Mouse (Mus musculus) frontal cortex, postnatal 25 days (tissue): ENCODE measurements around the gene Zbtb4.
"Not testable (repeated sequence)": the region's sequence is repeated elsewhere in the genome, so short reads cannot be mapped to it uniquely, and the experiment has no call there.

Source experiments
- DNase-seq, 2 experiments: peaks; one replicate each; pipeline ENCODE4 v3.0.0; 2022; ENCODE audit warnings: low spot score in 2 of 2

Zbtb4 gene

DNA sequence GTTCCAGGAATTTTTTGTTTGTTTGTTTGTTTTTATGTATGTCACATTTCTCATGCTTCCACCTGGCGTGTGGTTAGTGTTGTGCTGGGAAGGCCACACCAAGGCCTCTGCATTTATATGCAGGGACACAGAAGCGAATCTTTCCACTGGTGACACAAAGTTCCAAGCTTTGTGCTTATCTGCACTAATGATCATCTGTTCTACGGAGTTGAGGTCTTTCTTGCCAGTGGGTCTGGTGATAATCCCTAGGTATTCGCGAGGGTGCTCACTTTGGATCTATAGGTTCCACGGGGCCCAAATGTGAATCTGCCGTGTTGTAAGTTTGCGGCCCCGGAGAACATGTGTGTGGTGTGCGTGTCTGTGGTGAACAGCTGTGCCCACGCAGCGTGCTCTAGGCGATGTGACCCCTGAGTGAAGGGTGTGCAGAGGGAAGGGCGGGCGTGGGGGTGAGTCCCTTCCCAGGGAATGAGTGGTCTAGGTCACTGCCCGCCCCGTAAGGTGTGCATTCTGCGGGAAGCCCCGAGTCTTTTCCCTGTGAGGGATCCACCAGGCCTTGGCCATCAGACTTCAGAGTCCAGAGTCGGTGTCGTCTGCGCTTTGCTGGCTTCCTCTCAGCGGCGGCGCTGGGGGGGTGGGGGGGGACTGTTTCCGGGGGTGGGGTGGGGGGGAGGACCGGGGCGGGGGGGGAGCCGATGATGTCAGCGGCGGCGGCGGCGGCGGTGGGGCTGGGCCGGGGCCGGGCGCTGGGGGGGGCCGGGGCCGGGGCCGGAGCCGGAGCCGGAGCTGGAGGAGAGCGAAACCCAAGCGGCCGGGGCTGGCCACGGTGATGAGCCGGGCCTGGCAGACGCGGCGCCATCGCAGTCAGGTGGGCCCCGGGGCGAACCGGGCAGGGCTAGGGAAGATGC, at the start of gene Zbtb4:
Gene Zbtb4 (plus strand): TSS at position 692 of the 905 bp plus-strand sequence.
- DNase-seq, result no peak

DNA sequence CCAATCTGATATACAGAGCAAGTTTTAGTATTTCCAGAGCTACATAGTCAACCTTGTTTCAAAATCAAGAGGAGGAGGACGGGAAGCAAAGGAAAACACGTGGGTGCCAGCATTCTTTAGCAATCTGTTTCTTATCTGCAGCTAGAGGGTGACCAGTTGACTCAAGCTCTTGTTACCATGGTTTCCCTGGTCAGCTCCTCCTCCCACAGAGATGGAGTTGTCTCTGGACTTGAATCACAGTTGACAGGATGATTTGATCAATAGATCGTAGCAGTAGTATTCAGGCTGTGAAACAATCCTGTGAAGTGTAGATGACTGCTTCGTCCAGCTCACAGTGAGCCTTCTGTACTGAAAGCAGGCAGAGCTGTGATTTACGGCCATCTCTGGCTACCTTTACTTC, 49.8 kb upstream of the Zbtb4 start:
- no peak for DNase-seq

DNA sequence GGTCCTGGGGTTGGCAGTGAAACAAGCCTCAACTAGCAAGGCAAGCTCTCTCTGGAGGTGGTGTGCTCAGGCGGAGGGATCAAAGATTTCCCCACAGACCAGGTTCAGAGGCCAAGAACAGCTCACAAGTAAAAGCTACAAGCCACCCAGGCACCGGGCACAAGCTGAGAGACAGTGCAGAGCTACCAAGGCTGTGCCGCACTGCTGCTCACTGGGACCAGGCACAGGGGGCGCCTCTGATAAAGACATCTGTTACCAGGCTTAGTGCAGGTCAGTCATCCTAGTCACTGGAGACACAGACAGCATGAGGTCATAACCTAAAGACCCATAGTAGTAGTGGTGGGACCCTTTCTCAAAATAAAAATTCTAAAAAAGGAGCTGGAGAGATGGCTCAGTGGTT, 48.8 kb upstream of the Zbtb4 start:
- DNase-seq, result no peak

DNA sequence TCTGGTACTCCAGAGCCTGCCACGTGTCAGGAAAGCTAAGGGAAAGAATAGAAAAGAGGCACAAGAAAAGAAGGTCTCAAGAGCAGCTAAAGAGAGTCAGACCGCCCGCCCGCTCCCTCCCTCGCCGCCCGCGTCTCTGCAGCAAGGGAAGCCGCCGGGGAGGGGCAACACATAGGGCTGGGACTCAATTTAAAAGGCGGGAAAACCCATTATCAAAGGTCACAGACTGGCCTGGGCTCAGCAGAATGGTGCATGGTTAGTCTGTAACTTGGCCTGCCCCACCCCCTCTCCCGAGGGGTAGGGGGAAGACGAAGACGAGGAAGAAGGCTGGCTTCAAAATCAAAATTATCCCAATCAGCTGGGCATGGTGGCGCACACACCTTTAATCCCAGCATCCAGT, 47.1 kb upstream of the Zbtb4 start:
- DNase-seq, result no peak

DNA sequence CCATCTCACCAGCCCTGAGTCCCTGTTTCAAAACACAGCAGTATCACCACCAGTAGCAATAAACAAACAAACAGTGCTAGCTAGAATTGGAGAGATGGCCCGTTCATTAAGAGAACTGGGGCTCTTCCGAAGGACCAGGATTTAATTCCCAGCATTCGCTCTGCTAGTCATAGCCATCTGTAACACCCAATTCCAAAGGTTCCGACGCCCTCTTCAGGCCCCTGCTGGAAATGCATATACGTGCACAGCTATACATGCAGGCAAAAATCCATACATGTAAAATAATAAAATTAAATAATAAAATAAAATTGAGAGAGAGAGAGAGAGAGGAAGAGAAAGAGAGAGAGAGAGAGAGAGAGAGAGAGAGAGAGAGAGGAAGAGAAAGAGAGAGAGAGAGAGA, 46.3 kb upstream of the Zbtb4 start:
- no peak for DNase-seq

DNA sequence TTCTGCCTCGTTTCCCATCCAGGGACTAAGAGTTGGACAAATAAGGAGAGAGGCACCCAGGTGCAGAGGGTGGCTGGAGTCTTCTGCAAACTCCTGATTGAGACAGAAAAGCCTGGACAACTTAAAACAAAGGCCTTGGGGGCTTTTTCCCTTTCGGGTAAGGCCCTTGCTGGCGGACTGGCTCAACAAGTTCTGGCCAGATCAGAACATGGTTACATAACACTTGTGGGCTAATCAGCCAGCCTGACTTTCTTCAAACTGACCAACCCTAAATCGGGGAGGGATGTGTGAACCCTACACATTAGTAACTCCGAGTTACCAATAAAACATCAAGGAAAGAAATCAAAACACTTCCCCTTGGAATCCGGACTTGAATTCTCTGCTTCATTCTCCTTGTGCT, 44.9 kb upstream of the Zbtb4 start:
- DNase-seq, result no peak

DNA sequence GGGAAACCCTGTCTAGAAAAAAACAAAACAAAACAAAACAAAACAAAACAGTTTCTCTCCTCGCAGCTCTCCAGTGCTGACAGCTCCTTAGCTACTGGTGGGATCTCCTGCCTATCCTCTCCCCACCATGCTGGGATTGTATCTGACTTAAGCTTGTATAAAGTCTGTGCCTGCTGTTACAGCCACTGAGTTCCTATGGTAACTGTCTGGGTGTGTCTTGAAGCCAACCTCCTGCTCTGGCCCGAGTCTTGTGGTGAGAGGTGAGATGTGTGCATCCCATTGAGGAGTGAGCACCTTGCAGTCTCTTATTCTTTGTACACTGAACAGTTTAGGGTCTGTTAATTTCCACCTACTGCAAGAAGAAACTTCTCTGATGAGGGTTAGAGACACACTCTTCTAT, 42.6 kb upstream of the Zbtb4 start:
- DNase-seq, result no peak

DNA sequence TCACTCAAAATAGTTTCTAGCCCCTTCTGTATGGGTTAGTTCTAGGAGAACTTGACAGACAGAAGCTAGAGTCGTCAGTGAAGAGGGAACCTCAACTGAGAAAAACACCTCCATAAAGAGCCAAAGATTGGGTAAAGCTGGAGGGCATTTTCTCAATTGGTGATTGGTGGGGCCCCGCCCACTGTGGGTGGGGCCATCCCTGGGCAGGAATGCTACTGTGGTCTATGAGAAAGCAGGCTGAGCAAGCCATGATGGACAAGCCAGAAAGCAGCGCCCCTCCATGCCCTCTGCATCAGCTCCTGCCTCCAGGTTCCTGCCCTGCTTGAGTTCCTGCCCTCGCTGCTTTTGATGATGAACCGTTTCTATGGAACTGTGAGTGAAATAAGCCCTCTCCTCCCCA, 39.8 kb upstream of the Zbtb4 start:
- DNase-seq, result no peak

DNA sequence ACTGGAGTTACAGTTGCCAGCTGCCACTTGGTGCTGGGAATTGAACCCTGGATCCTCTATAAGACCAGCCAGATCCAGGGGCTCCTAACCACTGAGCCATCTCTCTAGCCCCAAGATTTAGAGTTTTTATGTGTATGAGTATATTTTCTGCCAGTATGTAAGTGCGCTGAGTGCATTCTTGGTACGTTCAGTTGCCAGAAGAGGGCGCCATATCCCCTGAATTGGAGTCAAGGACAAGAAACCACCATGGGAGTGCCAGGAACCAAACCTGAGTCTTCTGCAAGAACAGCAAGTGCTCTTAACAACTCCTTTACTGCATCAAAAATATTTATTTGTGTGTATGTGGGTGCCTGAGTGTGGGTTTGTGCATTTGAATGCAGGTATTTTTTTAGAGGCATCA, 36.6 kb upstream of the Zbtb4 start:
- DNase-seq, result no peak

DNA sequence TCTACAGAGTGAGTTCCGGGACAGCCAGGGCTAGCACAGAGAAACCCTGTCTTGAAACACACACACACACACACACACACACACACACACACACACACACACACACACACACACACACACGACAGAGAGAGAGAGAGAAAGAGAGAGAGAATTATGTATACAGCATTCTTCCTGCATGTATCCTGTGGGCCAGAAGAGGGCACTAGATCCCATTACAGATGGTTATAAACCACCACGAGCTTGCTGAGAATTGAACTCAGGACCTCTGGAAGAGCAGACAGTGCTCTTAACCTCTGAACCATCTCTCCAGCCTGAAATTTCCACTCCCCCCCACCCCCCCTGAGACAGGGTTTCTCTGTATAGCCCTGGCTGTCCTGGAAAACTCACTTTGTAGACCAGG, 34.3 kb upstream of the Zbtb4 start:
- DNase-seq, result not testable (repeated sequence)

DNA sequence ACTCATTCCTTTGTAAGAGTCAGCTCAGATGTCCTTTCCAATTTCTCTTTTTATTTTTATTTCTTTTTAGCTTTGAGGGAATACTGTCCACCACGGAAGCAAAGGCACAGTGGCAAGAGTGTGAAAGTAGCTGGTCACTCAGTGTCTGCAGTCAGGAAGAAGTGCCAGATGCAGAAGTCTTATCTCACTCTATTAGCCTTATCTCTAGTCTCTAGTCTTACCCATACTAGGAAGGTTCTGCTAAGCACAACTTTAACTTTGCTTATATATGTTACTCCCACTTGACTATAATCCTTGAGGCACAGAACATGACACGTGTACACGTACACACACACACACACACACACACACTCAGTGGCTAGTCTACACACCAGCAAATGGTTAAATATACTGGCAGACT, 14.1 kb upstream of the Zbtb4 start:
- DNase-seq, result no peak

DNA sequence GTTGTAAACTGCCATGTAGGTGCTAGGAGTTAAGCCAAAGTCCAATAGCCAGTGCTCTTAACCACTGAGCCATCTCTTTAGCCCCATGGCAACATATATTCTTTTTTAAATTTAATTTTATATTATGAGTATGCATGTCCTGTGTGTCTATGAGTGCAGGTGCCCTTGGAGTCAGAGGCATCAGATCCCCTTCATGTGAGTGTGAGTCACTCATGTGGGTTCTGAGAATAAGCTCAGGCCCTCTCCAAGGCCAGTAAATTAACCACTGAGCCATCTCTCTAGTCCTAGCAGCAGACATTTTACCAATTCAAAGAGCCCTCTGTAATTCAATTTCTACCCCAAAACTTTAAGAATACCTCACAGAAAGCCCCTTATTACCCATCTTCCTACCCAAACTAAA, 13.0 kb upstream of the Zbtb4 start:
- DNase-seq, result no peak

DNA sequence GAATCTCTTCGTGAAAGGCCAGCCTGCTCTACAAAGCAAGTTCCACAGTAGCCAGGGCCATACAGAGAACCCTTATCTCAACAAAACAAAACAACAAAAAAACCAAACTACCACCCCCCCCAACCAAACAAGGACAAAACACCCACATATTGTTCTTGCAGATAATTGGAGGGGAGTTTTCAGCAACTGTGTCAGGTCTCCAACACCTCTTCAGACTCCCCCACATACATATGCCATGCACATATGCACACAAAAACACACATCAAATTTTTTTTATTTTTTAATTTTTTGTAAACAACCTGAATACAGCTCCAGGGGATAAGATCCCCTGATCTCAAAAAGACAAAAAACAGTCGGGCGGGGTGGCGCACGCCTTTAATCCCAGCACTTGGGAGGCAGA, 11.5 kb upstream of the Zbtb4 start:
- DNase-seq, result no peak

DNA sequence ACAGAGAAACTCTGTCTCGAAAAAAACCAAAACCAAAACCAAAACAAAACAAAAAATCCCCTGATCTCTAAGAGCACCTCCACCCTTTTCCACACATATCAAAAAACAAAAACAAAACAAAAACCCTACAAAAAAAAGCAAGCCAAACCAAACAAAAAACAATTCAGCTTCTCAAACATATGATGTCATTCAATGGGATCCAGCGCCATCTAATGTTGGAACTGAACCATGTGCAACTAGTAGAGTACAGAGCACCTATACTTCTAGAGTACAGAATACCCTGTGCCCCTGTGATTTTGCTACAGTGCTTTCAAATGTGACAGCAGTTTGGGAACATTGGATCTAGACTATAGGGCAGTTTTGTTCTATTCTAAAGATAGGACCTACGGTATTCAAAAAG, 11.0 kb upstream of the Zbtb4 start:
- DNase-seq, result no peak

DNA sequence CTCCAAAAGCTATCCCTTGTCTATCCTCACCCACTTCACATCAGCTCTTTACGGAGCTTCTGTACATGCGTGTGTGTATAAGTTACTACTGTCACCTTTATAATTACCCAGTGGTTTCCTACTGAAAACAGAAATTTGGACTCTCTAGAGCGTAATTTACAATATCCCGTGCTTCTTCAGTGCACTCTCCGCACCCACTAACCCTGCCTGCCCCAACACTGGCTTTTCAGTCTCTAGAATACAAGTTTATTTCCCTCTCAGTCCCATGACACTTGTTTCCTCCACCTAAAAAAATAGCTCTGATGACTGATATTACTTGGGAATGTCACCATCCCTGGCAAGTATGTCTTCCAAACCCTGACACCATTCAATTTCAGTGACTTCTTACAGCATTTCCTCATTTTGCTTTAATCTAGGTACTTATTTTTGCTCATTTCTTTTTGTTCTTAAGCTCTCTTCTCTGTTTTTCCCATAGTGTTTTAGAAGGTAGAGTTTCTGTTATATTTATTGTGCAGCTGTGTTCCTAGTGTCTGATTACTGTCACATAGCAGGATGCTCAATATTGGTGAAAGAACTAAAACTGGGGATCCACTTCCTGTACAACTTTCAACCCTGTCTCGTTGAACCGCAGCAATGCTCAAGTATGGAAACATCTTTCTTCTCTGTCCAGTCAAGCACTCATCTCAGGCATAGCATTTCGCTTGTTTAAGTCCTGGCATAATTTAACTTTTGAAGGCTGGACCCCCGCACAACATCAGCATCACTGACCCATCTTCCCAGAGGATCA, 8.2 kb upstream of the Zbtb4 start:
- no peak for DNase-seq

DNA sequence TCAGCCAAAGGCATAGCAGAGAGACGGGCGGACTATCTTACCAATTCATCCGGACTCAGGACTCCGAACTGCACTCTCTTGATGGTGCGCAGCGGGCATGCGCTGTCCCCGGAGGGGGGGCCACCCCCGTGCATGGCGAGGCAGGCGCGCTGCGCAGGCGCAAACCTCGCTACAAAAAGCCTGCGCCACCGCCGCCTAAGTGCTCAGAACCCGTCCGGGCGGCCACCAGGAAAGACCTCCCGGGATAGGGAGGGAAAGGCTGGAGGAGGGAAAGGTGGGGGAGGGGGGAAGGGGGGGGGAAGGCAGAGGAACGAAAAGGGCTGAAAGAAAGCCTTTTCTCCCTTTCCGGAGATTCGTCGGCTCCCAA, 7.6 kb upstream of the Zbtb4 start:
- peak; percentile 91 to 96 for DNase-seq

DNA sequence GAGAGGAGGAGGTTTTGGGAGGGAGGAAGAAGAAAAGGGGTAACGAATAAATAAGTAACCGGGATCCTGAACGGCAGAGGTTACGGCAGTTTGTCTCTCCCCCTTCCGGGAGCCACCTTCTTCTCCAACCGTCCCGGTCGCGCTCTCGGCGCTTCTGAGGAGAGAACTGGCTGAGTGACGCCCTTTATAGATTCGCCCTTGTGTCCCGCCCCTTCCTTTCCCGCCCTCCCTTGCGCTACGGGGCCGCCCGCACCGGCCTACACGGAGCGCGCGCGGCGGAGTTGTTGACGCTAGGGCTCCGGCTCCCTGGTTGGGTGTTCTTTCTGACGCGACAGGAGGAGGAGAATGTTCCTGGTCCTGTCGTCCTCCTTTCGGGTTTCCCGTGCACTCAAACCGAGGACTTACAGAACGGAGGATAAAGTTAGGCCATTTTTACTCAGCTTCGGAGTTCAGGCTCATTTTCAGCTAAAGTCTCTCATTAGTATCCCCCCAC, 7.2 kb upstream of the Zbtb4 start, which contains the start of gene Polr2a:
Gene Polr2a (minus strand): TSS at position 160 of the 493 bp plus-strand sequence.
- DNase-seq, result peak; percentile 95 to 97

DNA sequence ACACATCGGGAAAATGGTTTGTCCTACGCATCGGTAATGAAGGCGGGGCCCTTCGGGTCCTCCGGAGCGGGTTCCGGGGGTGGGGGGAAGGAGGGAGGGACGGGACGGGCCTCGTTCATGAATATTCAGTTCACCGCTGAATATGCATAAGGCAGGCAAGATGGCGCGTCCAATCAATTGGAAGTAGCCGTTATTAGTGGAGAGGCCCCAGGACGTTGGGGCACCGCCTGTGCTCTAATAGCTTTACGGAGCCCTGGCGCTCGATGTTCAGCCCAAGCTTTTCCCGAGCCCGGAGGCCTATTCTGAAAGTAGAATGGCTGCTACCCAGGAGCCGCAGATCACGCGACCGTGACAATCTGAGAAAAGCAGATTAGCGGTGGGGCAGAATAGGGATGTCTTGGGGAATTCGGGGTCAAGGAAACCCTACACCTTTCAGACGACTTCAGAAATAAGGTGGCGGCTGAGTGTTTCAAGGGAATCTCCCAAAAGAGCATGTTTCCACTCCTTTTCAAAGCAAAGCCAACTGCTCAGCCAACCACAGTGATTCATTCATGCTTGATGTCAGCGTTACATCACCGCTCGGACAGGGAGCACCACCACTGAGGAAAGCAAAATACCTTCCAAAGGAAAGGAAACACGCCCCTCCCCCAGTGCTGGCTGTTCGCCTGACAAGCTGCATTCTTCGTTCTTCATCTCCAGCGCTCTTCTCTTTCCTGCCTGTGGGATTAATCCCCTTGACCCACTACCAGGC, 6.6 kb upstream of the Zbtb4 start:
- DNase-seq, result peak; percentile 73 to 74

DNA sequence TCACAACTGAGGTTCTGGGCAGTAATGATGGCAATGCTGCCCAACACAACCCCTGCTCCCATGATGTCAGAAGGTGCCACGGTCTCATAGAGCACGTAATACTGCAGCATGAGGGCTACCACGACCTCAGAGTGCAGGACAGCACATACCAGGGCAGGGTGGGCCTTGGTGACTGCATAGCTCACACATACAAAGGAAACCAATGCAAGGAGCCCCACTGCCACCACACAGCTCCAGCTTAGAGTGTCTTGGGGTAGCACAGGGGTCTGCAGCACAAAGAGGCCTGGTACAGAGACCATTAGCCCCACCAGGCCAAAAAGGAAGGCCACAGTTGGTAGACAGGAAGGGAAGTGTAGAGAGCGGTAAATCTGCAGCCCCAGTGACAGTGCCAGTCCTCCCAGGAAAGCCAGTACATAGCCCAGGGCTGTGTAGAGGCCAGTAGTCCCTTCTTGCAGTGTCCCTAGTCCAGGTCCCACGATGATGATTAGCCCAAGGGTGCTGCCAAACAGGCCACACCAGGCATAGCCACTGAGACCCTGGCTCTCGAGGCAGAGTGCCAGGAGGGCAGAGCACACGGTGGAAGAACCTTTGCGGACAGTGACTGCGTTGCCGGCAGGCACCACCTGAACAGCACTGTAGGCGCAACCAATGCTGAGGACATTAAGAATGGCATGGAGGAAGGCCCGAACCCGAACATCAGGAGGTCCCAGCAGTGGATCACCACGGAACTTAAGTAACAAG, 5.4 kb upstream of the Zbtb4 start:
- no peak for DNase-seq

DNA sequence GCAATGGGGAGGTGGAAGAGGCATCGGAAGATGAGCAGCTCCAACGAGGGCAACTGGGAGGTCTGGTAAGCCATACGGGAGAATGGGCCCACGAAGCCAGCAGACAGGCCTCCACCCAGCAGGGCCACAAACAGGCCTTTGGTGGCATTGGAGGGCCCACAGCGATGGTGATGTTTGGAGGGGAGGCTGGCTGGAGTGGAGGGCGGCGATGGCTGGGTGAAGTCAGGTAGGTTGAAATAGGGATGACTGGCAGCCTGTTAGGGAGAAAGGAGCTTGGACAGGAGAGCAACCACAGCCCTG, 4.9 kb upstream of the Zbtb4 start:
- DNase-seq, result no peak

DNA sequence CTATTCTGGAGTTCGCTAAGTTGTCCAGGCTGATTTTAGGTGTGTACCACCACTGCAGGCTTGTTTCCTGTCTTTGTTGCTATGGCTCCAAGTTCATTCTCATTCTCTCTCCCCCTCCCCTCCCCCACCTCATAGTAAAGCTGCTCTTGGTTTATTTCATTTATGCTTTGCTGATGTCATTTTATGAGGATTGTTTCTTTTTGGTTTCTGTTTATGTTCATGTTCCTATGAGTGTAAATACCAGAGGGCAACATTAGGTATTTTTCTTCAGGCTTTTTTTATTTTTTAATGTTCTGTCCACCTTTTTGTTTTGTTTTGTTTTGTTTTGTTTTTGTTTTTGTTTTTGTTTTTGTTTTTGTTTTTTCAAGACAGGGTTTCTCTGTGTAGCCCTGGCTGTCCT, 3.8 kb upstream of the Zbtb4 start, which contains the start of gene Slc35g3:
Gene Slc35g3 (minus strand): TSS at position 101 of the 400 bp plus-strand sequence.
- no peak for DNase-seq

DNA sequence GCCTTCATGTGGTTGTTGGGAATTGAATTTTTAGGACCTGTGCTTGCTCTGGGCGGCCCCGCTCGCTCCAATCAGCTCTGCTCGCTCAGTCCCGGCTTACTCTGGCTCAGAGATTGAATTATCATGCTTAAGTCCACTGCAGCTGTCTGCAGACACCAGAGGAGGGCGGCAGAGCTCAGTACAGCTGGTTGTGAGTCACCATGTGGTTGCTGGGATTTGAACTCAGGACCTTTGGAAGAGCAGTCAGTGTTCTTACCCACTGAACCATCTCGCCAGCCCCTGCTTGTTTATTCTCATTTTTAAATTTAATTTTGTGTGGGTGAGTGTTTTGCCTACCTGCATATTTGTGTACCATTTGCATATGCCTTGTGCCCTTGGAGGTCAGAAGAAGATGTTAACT, 2.2 kb upstream of the Zbtb4 start:
- DNase-seq, result no peak
